Mouse (Mus musculus): ENCODE results near the gene A130010J15Rik.

A130010J15Rik gene

GRCm38 (mm10) chr1:193167746-193168145, at the start of gene A130010J15Rik:
Gene A130010J15Rik, plus strand, starts transcription at chr1:193168046.
- no peak for DNase-seq (ENCODE audit: low read depth, low spot score)

- peak; percentile 84 for DNase-seq (ENCODE audit: low read depth, low spot score)
Observed at GRCm38 (mm10) chr1:193122793-193123192, 45.1 kb upstream of the A130010J15Rik start.

GRCm38 (mm10) chr1:193123290-193123689, 44.6 kb upstream of the A130010J15Rik start:
- DNase-seq (ENCODE audit: low read depth, low spot score) = no peak

- peak; percentile 69 for DNase-seq (ENCODE audit: low read depth, low spot score)
Observed at GRCm38 (mm10) chr1:193125835-193126234, 42.0 kb upstream of the A130010J15Rik start.

- DNase-seq (ENCODE audit: low read depth, low spot score) = peak; percentile 47
Observed at GRCm38 (mm10) chr1:193128055-193128454, 39.8 kb upstream of the A130010J15Rik start.

- DNase-seq (ENCODE audit: low read depth, low spot score) = no peak
Observed at GRCm38 (mm10) chr1:193129321-193129720, 38.5 kb upstream of the A130010J15Rik start.

- peak; percentile 99 for DNase-seq (ENCODE audit: low read depth, low spot score)
Observed at GRCm38 (mm10) chr1:193129786-193130455, 37.9 kb upstream of the A130010J15Rik start, which contains the start of gene Diexf. Gene Diexf, minus strand, starts transcription at chr1:193130272.

- DNase-seq (ENCODE audit: low read depth, low spot score) = no peak
Observed at GRCm38 (mm10) chr1:193130456-193130825, 37.4 kb upstream of the A130010J15Rik start.

- DNase-seq (ENCODE audit: low read depth, low spot score) = peak; percentile 20
Observed at GRCm38 (mm10) chr1:193130839-193131238, 37.0 kb upstream of the A130010J15Rik start.

- no peak for DNase-seq (ENCODE audit: low read depth, low spot score)
Observed at GRCm38 (mm10) chr1:193131311-193131948, 36.4 kb upstream of the A130010J15Rik start.

- no peak for DNase-seq (ENCODE audit: low read depth, low spot score)
Observed at GRCm38 (mm10) chr1:193132385-193132784, 35.5 kb upstream of the A130010J15Rik start.

- no peak for DNase-seq (ENCODE audit: low read depth, low spot score)
Observed at GRCm38 (mm10) chr1:193133726-193134125, 34.1 kb upstream of the A130010J15Rik start.

- no peak for DNase-seq (ENCODE audit: low read depth, low spot score)
Observed at GRCm38 (mm10) chr1:193138087-193138486, 29.8 kb upstream of the A130010J15Rik start.

GRCm38 (mm10) chr1:193138669-193139068, 29.2 kb upstream of the A130010J15Rik start:
- DNase-seq (ENCODE audit: low read depth, low spot score) = no peak

GRCm38 (mm10) chr1:193141118-193141517, 26.7 kb upstream of the A130010J15Rik start:
- DNase-seq (ENCODE audit: low read depth, low spot score) = no peak

- no peak for DNase-seq (ENCODE audit: low read depth, low spot score)
Observed at GRCm38 (mm10) chr1:193142517-193143062, 25.3 kb upstream of the A130010J15Rik start.

- DNase-seq (ENCODE audit: low read depth, low spot score) = peak; percentile 18
Observed at GRCm38 (mm10) chr1:193144516-193144915, 23.3 kb upstream of the A130010J15Rik start.

- DNase-seq (ENCODE audit: low read depth, low spot score) = no peak
Observed at GRCm38 (mm10) chr1:193145101-193145500, 22.7 kb upstream of the A130010J15Rik start.

- no peak for DNase-seq (ENCODE audit: low read depth, low spot score)
Observed at GRCm38 (mm10) chr1:193146416-193146815, 21.4 kb upstream of the A130010J15Rik start.

GRCm38 (mm10) chr1:193149231-193149630, 18.6 kb upstream of the A130010J15Rik start:
- no peak for DNase-seq (ENCODE audit: low read depth, low spot score)

- DNase-seq (ENCODE audit: low read depth, low spot score) = peak; percentile 69
Observed at GRCm38 (mm10) chr1:193151134-193151533, 16.7 kb upstream of the A130010J15Rik start.

GRCm38 (mm10) chr1:193152872-193153271, 15.0 kb upstream of the A130010J15Rik start, which contains the start of gene Irf6:
Gene Irf6, plus strand, starts transcription at chr1:193153111.
- DNase-seq (ENCODE audit: low read depth, low spot score) = no peak

GRCm38 (mm10) chr1:193153561-193153960, 14.3 kb upstream of the A130010J15Rik start:
- no peak for DNase-seq (ENCODE audit: low read depth, low spot score)
